Mouse (Mus musculus) central nervous system, embryonic 11.5 days (tissue): ENCODE data around the gene Serpinb7. TPM values are rescaled to one million over a fixed set of nuclear protein-coding genes. Genes with fewer than 3 reads are reported as not detected.

Source experiments
- polyA plus RNA-seq: library from polyadenylated mRNA; depleted of rRNA; stranded (reverse); fragments of >200 nt; gene quantifications from 2 replicates; pipeline ENCODE4 v1.2.3, GENCODE M21; 2012; rRNA removed

The Serpinb7 gene
- polyA plus RNA-seq, result 0.02 TPM in 1 of 2 replicates, not detected in the other

GRCm38 (mm10) chr1:107399355-107399754 lies at the start of gene Serpinb7:
TSS of gene Serpinb7 (plus strand) at chr1:107399655.

GRCm38 (mm10) chr1:107360898-107361297 lies 38.6 kb upstream of the Serpinb7 start, which contains the start of gene Serpinb11:
TSS of gene Serpinb11 (plus strand) at chr1:107361198.

Other genes starting within 250 kb of the Serpinb7 start
- not detected in 2 replicates for gene Serpinb3b, start 121.3 kb upstream of the Serpinb7 start, polyA plus RNA-seq
- not detected in 2 replicates for gene Serpinb3c, start 121.3 kb upstream of the Serpinb7 start, polyA plus RNA-seq
- not detected in 2 replicates for gene Serpinb11, start 38.5 kb upstream of the Serpinb7 start, polyA plus RNA-seq
- gene Serpinb2, start 111.8 kb downstream of the Serpinb7 start, polyA plus RNA-seq, result 0.44 and 0.45 TPM in 2 replicates
- 0.26 and 0.51 TPM in 2 replicates for gene Serpinb8, start 190.4 kb downstream of the Serpinb7 start, polyA plus RNA-seq